Mouse (Mus musculus) heart, adult 8-10 months (tissue): Measurements from ENCODE around the gene Olfr486. TPM values are rescaled to one million over a fixed set of nuclear protein-coding genes. Genes with fewer than 3 reads are reported as not detected.
"Not testable (repeated sequence)": the region's sequence is repeated elsewhere in the genome, so short reads cannot be mapped to it uniquely, and the experiment has no call there.

Experiments used
- DNase-seq: peaks from one replicate; pipeline ENCODE4 v3.0.0; 2022; ENCODE audit warnings: low spot score
- total RNA-seq, 4 experiments: library from RNA; stranded (reverse); gene quantifications; 2 replicates each; pipeline ENCODE4 v1.2.4; 2022

The Olfr486 gene
- total RNA-seq, result not detected

DNA sequence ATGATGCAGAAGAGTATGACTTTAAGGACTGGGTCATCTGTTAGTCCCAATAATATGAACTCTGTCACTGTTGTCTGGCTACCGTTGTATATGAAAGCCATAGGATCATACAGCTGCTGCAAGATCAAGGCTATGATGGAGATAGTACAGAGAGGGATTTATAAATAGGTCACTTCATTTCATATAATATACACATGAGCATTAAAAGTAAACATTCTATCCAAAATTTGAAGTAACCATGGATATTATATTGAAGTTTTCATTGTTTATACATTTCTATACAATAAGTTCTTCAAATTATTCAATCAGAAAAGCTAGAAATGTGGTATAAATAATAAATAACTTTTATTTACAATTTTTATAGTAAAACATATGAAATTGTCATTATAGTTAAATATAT lies at the start of gene Olfr486:
TSS of gene Olfr486 (minus strand) at position 101 of the 400 bp plus-strand sequence.
- DNase-seq, result not testable (repeated sequence)

DNA sequence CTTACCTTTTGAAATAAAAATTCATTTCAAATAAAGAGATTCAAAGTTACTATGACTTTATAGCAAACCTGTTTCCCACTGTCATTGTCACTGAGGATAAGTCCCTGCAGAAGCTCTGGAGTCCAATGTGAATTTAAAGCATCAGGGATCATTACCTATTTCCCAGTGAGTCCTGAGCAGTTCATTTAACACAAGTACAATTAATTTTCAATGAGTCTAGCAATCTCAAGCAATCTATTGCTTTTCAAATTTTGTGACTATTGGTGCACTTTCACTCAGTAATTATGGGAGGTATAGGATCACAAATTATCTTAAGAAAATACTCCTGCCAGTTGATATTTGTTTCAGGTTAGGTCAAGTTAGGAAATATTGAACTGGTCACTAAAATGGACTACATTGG lies 42.0 kb upstream of the Olfr486 start, which contains the start of gene Olfr487:
TSS of gene Olfr487 (minus strand) at position 101 of the 400 bp plus-strand sequence.
- not testable (repeated sequence) for DNase-seq

DNA sequence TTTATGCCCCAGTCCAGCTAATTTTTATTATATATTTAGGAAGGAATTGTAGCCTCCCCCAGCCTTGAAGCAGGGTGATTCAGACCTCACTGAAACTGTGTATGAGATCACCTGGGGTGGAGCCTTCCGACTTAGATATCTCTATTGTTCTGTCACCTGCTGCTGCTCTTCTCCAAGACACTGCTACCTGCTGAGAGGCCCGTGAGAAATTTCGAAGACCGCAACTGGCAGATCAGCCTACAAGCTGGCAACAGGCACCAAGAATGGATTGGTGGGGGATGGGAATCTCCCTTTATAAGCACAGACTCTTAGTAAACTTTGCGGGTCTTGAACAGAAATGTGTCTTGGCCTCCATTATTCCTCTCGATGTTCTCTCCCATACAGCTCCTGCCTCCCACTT lies 24.4 kb upstream of the Olfr486 start:
- no peak for DNase-seq

DNA sequence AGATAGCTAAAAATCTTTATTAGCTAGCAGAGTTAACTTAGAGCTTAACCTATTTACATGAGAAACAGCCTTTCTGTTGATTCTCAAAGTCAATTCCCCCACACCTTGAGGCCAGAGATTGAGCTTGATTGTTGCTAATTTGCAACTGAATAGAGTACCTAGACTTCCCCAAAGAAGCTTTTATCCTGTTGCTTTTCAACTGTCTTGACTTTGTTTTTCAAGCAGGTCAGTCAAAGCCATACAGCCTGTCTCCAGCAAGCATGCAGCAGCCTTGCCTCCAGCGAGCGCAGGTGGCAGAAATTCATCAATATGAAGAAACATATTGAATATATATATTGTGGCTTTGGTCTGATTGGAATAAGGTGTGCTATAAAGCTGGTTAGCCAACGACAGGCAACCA lies 23.8 kb upstream of the Olfr486 start:
- not testable (repeated sequence) for DNase-seq

DNA sequence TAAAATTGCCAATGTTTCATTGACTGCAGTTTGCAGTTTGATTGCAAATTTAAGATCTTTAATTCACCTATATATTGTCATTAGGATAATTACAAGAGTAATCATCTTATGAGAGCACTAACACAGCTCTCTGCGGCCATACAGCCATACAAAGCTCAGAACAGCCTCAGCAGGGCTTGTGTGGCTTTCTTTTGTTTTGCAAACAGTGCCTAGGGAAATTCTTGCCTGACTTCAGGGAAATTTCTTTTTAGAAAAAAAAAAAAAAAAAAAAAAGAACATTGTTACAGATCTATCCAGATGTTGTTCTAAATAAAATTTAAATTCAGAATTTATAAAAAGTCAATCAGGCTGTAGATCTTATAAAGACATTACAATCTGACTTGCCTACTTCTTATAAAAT lies 20.2 kb upstream of the Olfr486 start:
- not testable (repeated sequence) for DNase-seq

DNA sequence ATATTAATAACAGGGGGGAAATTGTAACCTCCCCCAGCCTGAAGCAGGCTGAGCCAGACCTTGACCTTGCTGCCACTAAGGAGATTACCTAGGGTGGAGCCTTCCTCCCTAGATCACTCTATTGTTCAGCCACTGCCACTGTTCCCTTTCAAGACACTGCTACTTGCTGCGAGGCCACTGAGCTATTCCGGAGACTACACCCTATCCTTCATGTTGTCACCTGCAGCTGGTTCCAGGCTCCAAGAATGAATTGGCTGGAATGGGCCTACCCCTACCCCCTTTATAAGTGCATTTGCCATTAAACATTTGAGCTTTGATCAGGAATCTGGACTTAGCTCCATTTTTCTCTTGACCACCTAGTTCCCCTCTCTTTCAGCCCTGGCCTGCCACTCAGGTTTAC lies 18.7 kb upstream of the Olfr486 start:
- not testable (repeated sequence) for DNase-seq

DNA sequence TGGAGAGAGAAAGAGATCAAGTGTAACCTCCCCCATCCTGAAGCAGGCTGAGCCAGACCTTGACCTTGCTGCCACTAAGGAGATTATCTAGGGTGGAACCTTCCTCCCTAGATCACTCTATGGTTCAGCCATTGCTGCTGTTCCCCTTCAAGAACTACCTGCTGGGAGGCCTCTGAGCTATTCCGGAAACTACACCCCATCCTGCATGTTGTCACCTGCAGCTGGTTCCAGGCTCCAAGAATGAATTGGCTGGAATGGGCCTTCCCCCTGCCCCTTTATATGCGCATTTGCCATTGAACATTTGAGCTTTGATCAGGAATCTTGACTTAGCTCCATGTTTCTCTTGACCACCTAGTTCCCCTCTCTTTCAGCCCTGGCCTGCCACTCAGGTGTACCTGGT lies 12.7 kb upstream of the Olfr486 start:
- not testable (repeated sequence) for DNase-seq

DNA sequence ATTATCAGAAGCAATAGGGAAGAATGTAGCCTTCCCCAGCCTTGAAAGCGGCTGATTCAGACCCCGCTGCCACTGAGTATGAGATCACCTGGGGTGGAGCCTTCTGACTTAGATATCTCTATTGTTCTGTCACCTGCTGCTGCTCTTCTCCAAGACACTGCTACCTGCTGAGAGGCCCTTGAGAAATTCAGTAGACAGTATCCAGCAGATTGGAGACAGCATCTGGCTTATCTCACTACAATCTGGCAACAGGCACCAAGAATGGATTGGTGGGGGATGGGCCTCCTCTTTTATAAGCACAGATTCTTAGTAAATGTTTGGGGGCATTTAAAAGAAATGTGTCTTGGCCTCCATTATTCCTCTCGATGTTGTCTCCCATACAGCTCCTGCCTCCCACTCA lies 11.9 kb upstream of the Olfr486 start:
- DNase-seq, result not testable (repeated sequence)

DNA sequence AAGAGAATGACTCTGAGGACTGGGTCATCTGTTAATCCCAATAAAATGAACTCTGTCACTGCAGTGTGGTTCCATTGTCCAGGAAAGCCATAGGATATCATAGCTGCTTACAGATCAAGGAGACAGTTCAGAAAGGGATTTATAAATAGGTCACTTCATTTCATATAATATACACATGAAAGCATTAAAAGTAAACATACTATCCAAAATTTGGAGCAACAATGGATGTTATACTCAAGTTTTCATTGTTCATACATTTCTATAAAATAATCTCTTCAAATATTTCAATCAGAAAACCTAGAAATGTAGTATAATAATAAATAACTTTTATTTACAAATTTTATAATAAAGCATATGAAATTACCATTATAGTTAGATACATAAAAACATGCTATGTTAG lies 12.8 kb downstream of the Olfr486 start, which contains the start of gene Olfr485:
TSS of gene Olfr485 (minus strand) at position 101 of the 400 bp plus-strand sequence.
- no peak for DNase-seq

DNA sequence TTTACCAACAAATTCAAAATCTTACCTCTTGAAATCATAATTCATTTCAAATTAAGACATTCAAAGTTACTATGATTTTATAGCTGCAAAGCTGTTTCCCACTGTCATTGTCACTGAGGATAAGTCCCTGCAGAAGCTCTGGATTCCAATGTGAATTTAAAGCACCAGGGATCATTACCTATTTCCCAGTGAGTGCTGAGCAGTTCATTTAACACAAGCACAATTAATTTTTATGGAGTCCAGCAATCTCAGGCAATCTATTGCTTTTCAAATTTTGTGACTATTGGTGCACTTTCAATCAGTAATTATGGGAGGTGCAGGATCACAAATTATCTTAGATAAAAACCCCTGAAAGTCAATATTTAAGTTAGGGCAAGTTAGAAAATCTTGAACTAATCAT lies 45.2 kb downstream of the Olfr486 start, which contains the start of gene Olfr484:
TSS of gene Olfr484 (minus strand) at position 101 of the 400 bp plus-strand sequence.
- DNase-seq, result no peak

Other genes with a start within 250 kb of the Olfr486 start
- gene Olfr473, start 242.3 kb downstream of the Olfr486 start, total RNA-seq, result not detected
- not detected for gene Olfr474, start 218.1 kb downstream of the Olfr486 start, total RNA-seq
- gene Olfr476, start 207.9 kb downstream of the Olfr486 start, total RNA-seq, result not detected
- gene Olfr477, start 186.0 kb downstream of the Olfr486 start, total RNA-seq, result under 1 TPM in 1 of 4 experiments, not detected in 3; 0.09 TPM
- gene Olfr478, start 138.8 kb downstream of the Olfr486 start, total RNA-seq, result not detected
- not detected for gene Olfr479, start 122.0 kb downstream of the Olfr486 start, total RNA-seq
- not detected for gene Olfr480, start 105.4 kb downstream of the Olfr486 start, total RNA-seq
- not detected for gene Olfr481, start 92.9 kb downstream of the Olfr486 start, total RNA-seq
- gene Olfr482, start 75.2 kb downstream of the Olfr486 start, total RNA-seq, result under 1 TPM; 0.43 to 0.90 (median 0.77) TPM
- gene Olfr483, start 71.9 kb downstream of the Olfr486 start, total RNA-seq, result not detected
- gene Olfr484, start 45.3 kb downstream of the Olfr486 start, total RNA-seq, result not detected
- gene Olfr485, start 12.9 kb downstream of the Olfr486 start, total RNA-seq, result not detected
- gene Olfr487, start 41.9 kb upstream of the Olfr486 start, total RNA-seq, result not detected
- not detected for gene Olfr488, start 85.6 kb upstream of the Olfr486 start, total RNA-seq
- gene Olfr490, start 116.2 kb upstream of the Olfr486 start, total RNA-seq, result not detected
- gene Olfr491, start 140.7 kb upstream of the Olfr486 start, total RNA-seq, result not detected
- gene Olfr492, start 150.9 kb upstream of the Olfr486 start, total RNA-seq, result not detected
- gene Olfr493, start 174.2 kb upstream of the Olfr486 start, total RNA-seq, result not detected
- gene Olfr494, start 192.6 kb upstream of the Olfr486 start, total RNA-seq, result not detected
- not detected for gene Olfr495, start 220.4 kb upstream of the Olfr486 start, total RNA-seq
- not detected for gene Olfr497, start 247.7 kb upstream of the Olfr486 start, total RNA-seq